Mouse (Mus musculus) layer of hippocampus, adult 2 months (tissue): ENCODE data around the gene Dvl2. TPM values are rescaled to one million over a fixed set of nuclear protein-coding genes. Genes with fewer than 3 reads are reported as not detected.

ENCODE experiments used
- DNase-seq, 2 experiments: peaks; one replicate each; pipeline ENCODE4 v3.0.0; 2022; ENCODE audit warnings: low spot score in 2 of 2
- H3K27ac ChIP-seq: fragments of 200-600 bp; 2 replicates; pipeline ENCODE4 v1.8.1; 2022
- H3K4me3 ChIP-seq: fragments of 200-600 bp; 2 replicates; pipeline ENCODE4 v1.8.1; 2022; ENCODE audit warnings: mild to moderate bottlenecking
- CTCF ChIP-seq: fragments of 200-600 bp; conservative IDR thresholded peaks from 2 replicates; pipeline ENCODE4 v1.8.1; 2022; ENCODE audit warnings: antibody characterized with exemption, mild to moderate bottlenecking, moderate library complexity
- total RNA-seq, 2 experiments: library from RNA; stranded (reverse); gene quantifications; 2 replicates each; pipeline ENCODE4 v1.2.3; 2021

Dvl2 gene
- total RNA-seq, 2 experiments from 2014 or later = 40.6 to 45.3 TPM

GRCm38 (mm10) chr11:70017199-70017767 is 16.9 kb downstream of the Dvl2 start:
- Histone ChIP-seq H3K4me3 (peak overlapping the region; percentile 79; the same call in 1 of the 2 replicates), H3K27ac (peak overlapping the region; percentile 96)
- no peak for TF ChIP-seq CTCF
- no peak for DNase-seq

GRCm38 (mm10) chr11:70018131-70018990 is 18.0 kb downstream of the Dvl2 start:
- H3K4me3 ChIP-seq = peak overlapping the region; percentile 79
- no peak for TF ChIP-seq CTCF

GRCm38 (mm10) chr11:70019495-70020021 is 19.2 kb downstream of the Dvl2 start:
- Histone ChIP-seq H3K4me3 (peak overlapping the region; percentile 79), H3K27ac (peak overlapping the region; percentile 96)
- no peak for TF ChIP-seq CTCF
- DNase-seq = no peak

More at GRCm38 (mm10) chr11:70018131-70018990, 18.0 kb downstream of the Dvl2 start:
- DNase-seq = peak; percentile 58 to 80
- H3K27ac ChIP-seq = peak overlapping the region; percentile 96

GRCm38 (mm10) chr11:70020022-70020631 is 19.7 kb downstream of the Dvl2 start:
- H3K27ac ChIP-seq = peak overlapping the region; percentile 96
- TF ChIP-seq CTCF = no peak
- DNase-seq = peak in 1 of 2 experiments; percentile 42
- peak overlapping the region; percentile 79 for H3K4me3 ChIP-seq

- peak; percentile 70 to 77 for DNase-seq
- peak; percentile 76 for TF ChIP-seq CTCF
- Histone ChIP-seq H3K27ac (peak overlapping the region; percentile 96), H3K4me3 (peak overlapping the region; percentile 79)
Observed at GRCm38 (mm10) chr11:70020731-70021263, 20.4 kb downstream of the Dvl2 start.

- peak overlapping the region; percentile 96 for H3K27ac ChIP-seq
- H3K4me3 ChIP-seq = peak overlapping the region; percentile 79
- no peak for TF ChIP-seq CTCF
- DNase-seq = peak; percentile 97 to 98
Observed at GRCm38 (mm10) chr11:70021264-70022132, 21.1 kb downstream of the Dvl2 start.

DNA sequence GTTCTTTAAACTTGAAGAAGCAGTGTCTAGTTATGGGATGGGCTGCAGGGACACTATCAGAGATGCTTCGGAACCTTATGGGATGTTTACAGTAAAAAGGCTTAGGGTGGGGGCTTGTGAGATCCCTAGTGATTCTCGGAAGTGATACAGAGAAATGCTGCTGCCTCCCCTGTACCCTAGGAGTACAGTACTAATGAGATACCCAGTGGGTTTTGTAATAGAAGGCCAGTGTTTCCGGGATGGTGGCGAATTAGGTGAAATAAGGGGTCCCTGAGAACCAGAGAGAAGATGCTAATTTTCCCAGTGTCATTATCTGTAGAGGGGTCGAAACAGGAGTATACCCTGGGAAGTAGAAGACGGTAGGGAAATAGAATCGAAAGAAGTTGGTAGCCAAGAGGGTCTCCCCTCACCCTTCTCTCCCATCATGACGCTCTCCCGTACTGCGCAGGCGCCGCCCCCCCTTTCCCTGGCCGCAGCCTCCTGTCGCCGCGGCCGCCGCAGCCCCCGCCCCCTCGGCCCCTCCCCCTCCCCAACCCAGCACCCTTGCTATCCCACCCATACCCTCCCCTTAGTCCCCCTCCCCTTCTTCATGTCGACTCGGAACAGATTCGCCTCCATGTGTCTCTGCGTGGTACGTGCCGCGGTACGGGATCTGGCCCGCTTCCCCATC is 23.2 kb downstream of the Dvl2 start:
- Histone ChIP-seq H3K4me3 (peak overlapping the region; percentile 58), H3K27ac (peak overlapping the region; percentile 86)
- TF ChIP-seq CTCF = no peak
- DNase-seq = peak in 1 of 2 experiments; percentile 49

- TF ChIP-seq CTCF = no peak
- DNase-seq = no peak
- Histone ChIP-seq H3K4me3 (peak overlapping the region; percentile 58), H3K27ac (peak overlapping the region; percentile 86)
Observed at GRCm38 (mm10) chr11:70024151-70024514, 23.7 kb downstream of the Dvl2 start.

GRCm38 (mm10) chr11:70026689-70027088 is 26.3 kb downstream of the Dvl2 start:
- no peak for TF ChIP-seq CTCF
- no peak for DNase-seq
- peak overlapping the region; percentile 86 for H3K27ac ChIP-seq
- H3K4me3 ChIP-seq = peak overlapping the region; percentile 46

DNA sequence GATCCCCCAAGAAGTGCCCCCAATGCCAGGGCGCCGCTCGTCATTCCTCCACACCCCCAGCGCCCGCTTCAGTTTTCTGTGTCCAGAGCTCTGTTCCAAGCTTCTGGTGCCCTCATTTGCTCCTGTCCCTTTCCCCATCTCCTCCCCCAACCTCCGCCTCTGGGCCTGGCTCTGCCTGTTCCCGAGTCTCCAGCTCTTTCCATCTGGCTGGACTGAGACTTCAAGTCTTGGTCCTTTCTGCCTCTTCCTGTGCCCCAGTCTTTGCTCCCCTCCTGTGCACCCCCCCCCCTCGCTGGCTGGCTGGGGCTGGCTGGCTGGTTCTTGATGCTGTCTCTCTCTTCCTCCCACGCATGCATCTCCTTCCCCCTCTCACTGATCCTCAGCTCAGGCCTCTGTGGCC is 27.0 kb downstream of the Dvl2 start:
- peak overlapping the region; percentile 86 for H3K27ac ChIP-seq
- peak overlapping the region; percentile 46 for H3K4me3 ChIP-seq
- DNase-seq = peak in 1 of 2 experiments; percentile 38
- no peak for TF ChIP-seq CTCF

- DNase-seq = no peak
- H3K4me3 ChIP-seq = peak overlapping the region; percentile 36
- TF ChIP-seq CTCF = no peak
- peak overlapping the region; percentile 86 for H3K27ac ChIP-seq
Observed at GRCm38 (mm10) chr11:70028401-70029129, 28.2 kb downstream of the Dvl2 start.
